ENCODE assay signal across 8 mouse cellular contexts in the genomic region with DNA sequence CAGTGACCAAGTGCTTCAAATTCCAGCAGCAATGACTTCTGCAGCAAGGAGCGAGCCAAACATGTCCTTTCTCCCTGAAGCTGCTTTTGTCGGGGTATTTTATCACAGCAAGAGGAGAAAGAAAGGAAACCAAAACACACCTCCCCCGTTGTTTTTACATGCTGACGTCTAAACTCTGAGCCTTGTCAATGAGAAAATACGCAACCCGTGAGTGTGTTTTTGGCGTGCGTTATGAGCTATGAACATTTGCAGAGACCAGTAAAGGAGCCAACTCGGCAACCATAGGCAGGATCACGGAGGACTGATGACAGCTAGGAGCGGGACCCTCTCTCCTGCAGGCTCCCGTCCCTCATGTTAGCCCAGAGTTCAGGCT. TPM values are rescaled to one million over a fixed set of nuclear protein-coding genes. Genes with fewer than 3 reads are reported as not detected.
DNase-seq lines count a peak whose midpoint lies in the region; ATAC-seq and TF ChIP-seq lines count a peak whose summit lies in the region.

No protein-coding gene starts in this region.

- in situ Hi-C loops in CH12.LX (cut with MboI; ENCODE audit: low pct_ligation_motif_present, low pct_unique_long_range_greater_than_20kb, low sequenced_read_pairs): loop anchor here (10.0 kb wide), 1 partner anchor 179 kb away; the partner anchor contains the start of gene Mei1

- peak overlapping the region; percentile 62 for H3K4me2 ChIP-seq in CH12.LX (ENCODE audit: insufficient read depth, low read depth, poor library complexity, severe bottlenecking)
- peak overlapping the region; percentile 92 for H3K4me2 ChIP-seq in forebrain, embryonic 13.5 days
- H3K4me2 ChIP-seq in liver, postnatal 0 days (ENCODE audit: low read depth, low read length): peak overlapping the region; percentile 98

- H3K4me1 ChIP-seq in heart, embryonic 10.5 days: peaks cover 7% of the 10 kb centered on the region
- peaks cover 0 to 13% of the 10 kb centered on the region in 2 experiments; a peak in 3 of 4 replicates for H3K4me1 ChIP-seq in CH12.LX (ENCODE audit: control insufficient read depth in 1 of 2, insufficient read depth in 2 of 2)
- peaks cover 12% of the 10 kb centered on the region for H3K4me1 ChIP-seq in forebrain, embryonic 13.5 days
- peaks cover 16% of the 10 kb centered on the region for H3K4me1 ChIP-seq in liver, postnatal 0 days (ENCODE audit: insufficient read depth)

- no peak; the same call in 1 of the 2 replicates for ATAC-seq in forebrain, embryonic 13.5 days
- ATAC-seq in liver, postnatal 0 days: no peak

- TF ChIP-seq RAD21 in CH12.LX (IDR thresholded peaks at IDR 0.05; ENCODE audit: low read depth, low read length): no peak

- no peak for TF ChIP-seq EP300 in CH12.LX (IDR thresholded peaks at IDR 0.05; ENCODE audit: low read length)
- no peak for TF ChIP-seq EP300 in liver, postnatal 0 days (IDR thresholded peaks at IDR 0.05; ENCODE audit: low read depth)

- TF ChIP-seq CTCF in CH12.LX (conservative IDR thresholded peaks at IDR 0.05 in 1 of 2, IDR thresholded peaks at IDR 0.05 in 1 of 2; ENCODE audit: low read depth in 2 of 2, low read length in 2 of 2): no peak
- TF ChIP-seq CTCF in liver, postnatal 0 days (IDR thresholded peaks at IDR 0.05; ENCODE audit: low read depth): no peak

- H3K27ac ChIP-seq in heart, embryonic 10.5 days: peak overlapping the region; percentile 92
- peak overlapping the region; percentile 54 for H3K27ac ChIP-seq in CH12.LX (ENCODE audit: insufficient read depth, low read depth)
- H3K27ac ChIP-seq in forebrain, embryonic 13.5 days: peak overlapping the region; percentile 70
- H3K27ac ChIP-seq in liver, postnatal 0 days (ENCODE audit: low read depth): peak overlapping the region; percentile 76

- no peaks in the 10 kb centered on the region for H3K9me3 ChIP-seq in heart, embryonic 10.5 days
- H3K9me3 ChIP-seq in CH12.LX (replicated peaks; ENCODE audit: low read length): no peaks in the 10 kb centered on the region
- H3K9me3 ChIP-seq in forebrain, embryonic 13.5 days (replicated peaks): no peaks in the 10 kb centered on the region
- H3K9me3 ChIP-seq in liver, postnatal 0 days (ENCODE audit: low read length): no peaks in the 10 kb centered on the region

- dilution Hi-C loops in CH12.LX (cut with MboI; ENCODE audit: extremely low pct_ligation_motif_present, extremely low pct_unique_long_range_greater_than_20kb, low sequenced_read_pairs): no loop called here

- H3K9ac ChIP-seq in CH12.LX (ENCODE audit: insufficient read depth, low read depth): peak overlapping the region; percentile 67
- peak overlapping the region; percentile 81 for H3K9ac ChIP-seq in forebrain, embryonic 13.5 days
- H3K9ac ChIP-seq in liver, postnatal 0 days (replicated peaks): peak overlapping the region; percentile 67

- no peak for DNase-seq in heart, embryonic 10.5 days (ENCODE audit: low spot score)
- DNase-seq in heart, adult 11 months: no peak
- no peak for DNase-seq in CH12.LX (ENCODE audit: extremely low read depth)
- DNase-seq in liver, postnatal 0 days: no peak
- DNase-seq in cerebellum, adult 8-10 months: no peak
- DNase-seq in thymus, adult 18-20 months: no peak
- no peak for DNase-seq in gastrocnemius, adult 8-10 months (ENCODE audit: low spot score in 2 of 2)

- H3K36me3 ChIP-seq in heart, embryonic 10.5 days: peaks cover 12% of the 10 kb centered on the region; the same call in 1 of the 2 replicates
- peaks cover 13 to 26% of the 10 kb centered on the region in 2 experiments for H3K36me3 ChIP-seq in CH12.LX (replicated peaks in 1 of 2; ENCODE audit: control insufficient read depth in 1 of 2, insufficient read depth in 1 of 2, low read length in 1 of 2)
- peaks cover 7% of the 10 kb centered on the region; the same call in 1 of the 2 replicates for H3K36me3 ChIP-seq in forebrain, embryonic 13.5 days (ENCODE audit: poor library complexity, severe bottlenecking)
- peaks cover 8% of the 10 kb centered on the region for H3K36me3 ChIP-seq in liver, postnatal 0 days (replicated peaks; ENCODE audit: insufficient read depth, low read length)

- peak overlapping the region; percentile 82 for H3K4me3 ChIP-seq in heart, embryonic 10.5 days
- H3K4me3 ChIP-seq in CH12.LX (replicated peaks in 1 of 3; ENCODE audit: low read depth in 2 of 3, low read length in 2 of 3, poor library complexity in 1 of 3): peak overlapping the region; percentile 70 to 94 (median 79)
- H3K4me3 ChIP-seq in forebrain, embryonic 13.5 days: peak overlapping the region; percentile 59
- H3K4me3 ChIP-seq in liver, postnatal 0 days (ENCODE audit: low read depth, low read length): peak overlapping the region; percentile 72

- no peak for TF ChIP-seq POLR2A in CH12.LX (IDR thresholded peaks at IDR 0.05; ENCODE audit: low read depth, low read length)

- WGBS in heart, embryonic 10.5 days: 8% methylated on average over 12 of the region's 12 CpGs
- WGBS in forebrain, embryonic 13.5 days: 4% methylated on average over 12 of the region's 12 CpGs
- 4% methylated on average over 12 of the region's 12 CpGs for WGBS in liver, postnatal 0 days (ENCODE audit: insufficient replicate concordance)

- H3K79me2 ChIP-seq in CH12.LX (replicated peaks; ENCODE audit: control insufficient read depth, extremely low read depth, insufficient read depth, poor library complexity, severe bottlenecking): peaks cover 4% of the 10 kb centered on the region; the same call in 1 of the 2 replicates

- H3K27me3 ChIP-seq in heart, embryonic 10.5 days (ENCODE audit: insufficient read depth, poor library complexity, severe bottlenecking): no peaks in the 10 kb centered on the region
- H3K27me3 ChIP-seq in CH12.LX (replicated peaks): no peaks in the 10 kb centered on the region
- no peaks in the 10 kb centered on the region for H3K27me3 ChIP-seq in forebrain, embryonic 13.5 days
- no peaks in the 10 kb centered on the region for H3K27me3 ChIP-seq in liver, postnatal 0 days (ENCODE audit: insufficient read depth, low read length)

TF ChIP-seq in CH12.LX, 34 proteins besides CTCF, POLR2A, EP300 and RAD21:
- TF ChIP-seq CHD1 (IDR thresholded peaks at IDR 0.05; ENCODE audit: low read depth, low read length) (no peak), NELFE (IDR thresholded peaks at IDR 0.05; ENCODE audit: low read depth, low read length) (0 out of 2 replicates have a peak, but pooled peaks have one; percentile 1), HCFC1 (IDR thresholded peaks at IDR 0.05; ENCODE audit: low read depth, low read length) (peak; percentile 50)

RNA-seq across cellular contexts. Expression of gene Cenpm, which starts 0.8 kb away (rescaled TPM):
- 58.1 and 66.3 TPM in 2 replicates for polyA plus RNA-seq in heart, embryonic 10.5 days (2016; fragmentation: Nextera tagmentation; extraction: Ambion mirVana)
- total RNA-seq in CH12.LX (2012; rRNA removed) (31.5 and 34.2 TPM in 2 replicates), CH12.LX (2014; rRNA removed) (17.1 and 22.8 TPM in 2 replicates)
- 39.6 and 44.0 TPM in 2 replicates for polyA plus RNA-seq in CH12.LX (2012; ENCODE audit: insufficient read length, low read depth)
- 71.5 and 76.5 TPM in 2 replicates for polyA plus RNA-seq in forebrain, embryonic 13.5 days (2015; fragmentation: Nextera tagmentation; extraction: Ambion mirVana)
- polyA plus RNA-seq in liver, postnatal 0 days (2015; fragmentation: Nextera tagmentation; extraction: Ambion mirVana): 27.8 and 30.7 TPM in 2 replicates
- total RNA-seq in gastrocnemius, adult 8-10 months (2022): not detected

RNA-seq across cellular contexts. Expression of gene 1500009C09Rik, which starts 8.5 kb away (rescaled TPM):
- not detected in 2 replicates for polyA plus RNA-seq in heart, embryonic 10.5 days (2016; fragmentation: Nextera tagmentation; extraction: Ambion mirVana)
- not detected in 2 replicates for total RNA-seq in CH12.LX (2012; rRNA removed)
- not detected in 2 replicates for total RNA-seq in CH12.LX (2014; rRNA removed)
- not detected in 2 replicates for polyA plus RNA-seq in CH12.LX (2012; ENCODE audit: insufficient read length, low read depth)
- 7.7 and 7.8 TPM in 2 replicates for polyA plus RNA-seq in forebrain, embryonic 13.5 days (2015; fragmentation: Nextera tagmentation; extraction: Ambion mirVana)
- polyA plus RNA-seq in liver, postnatal 0 days (2015; fragmentation: Nextera tagmentation; extraction: Ambion mirVana): not detected in 2 replicates
- not detected for total RNA-seq in gastrocnemius, adult 8-10 months (2022)

RNA-seq across cellular contexts. Expression of gene Tnfrsf13c, which starts 19.6 kb away (rescaled TPM):
- 0.20 TPM in 1 of 2 replicates, not detected in the other for polyA plus RNA-seq in heart, embryonic 10.5 days (2016; fragmentation: Nextera tagmentation; extraction: Ambion mirVana)
- total RNA-seq in CH12.LX (2012; rRNA removed): 287 and 334 TPM in 2 replicates
- total RNA-seq in CH12.LX (2014; rRNA removed): 188 and 204 TPM in 2 replicates
- 219 and 257 TPM in 2 replicates for polyA plus RNA-seq in CH12.LX (2012; ENCODE audit: insufficient read length, low read depth)
- 0.15 and 0.22 TPM in 2 replicates for polyA plus RNA-seq in forebrain, embryonic 13.5 days (2015; fragmentation: Nextera tagmentation; extraction: Ambion mirVana)
- 2.0 and 2.3 TPM in 2 replicates for polyA plus RNA-seq in liver, postnatal 0 days (2015; fragmentation: Nextera tagmentation; extraction: Ambion mirVana)
- total RNA-seq in gastrocnemius, adult 8-10 months (2022): not detected

RNA-seq across cellular contexts. Expression of gene Sept3, which starts 31.0 kb away (rescaled TPM):
- polyA plus RNA-seq in heart, embryonic 10.5 days (2016; fragmentation: Nextera tagmentation; extraction: Ambion mirVana): 3.7 and 14.0 TPM in 2 replicates
- total RNA-seq in CH12.LX (2012; rRNA removed) (0.04 and 0.13 TPM in 2 replicates), CH12.LX (2014; rRNA removed) (not detected in 2 replicates)
- polyA plus RNA-seq in CH12.LX (2012; ENCODE audit: insufficient read length, low read depth): 0.07 TPM in 1 of 2 replicates, not detected in the other
- 248 and 264 TPM in 2 replicates for polyA plus RNA-seq in forebrain, embryonic 13.5 days (2015; fragmentation: Nextera tagmentation; extraction: Ambion mirVana)
- 0.06 and 0.07 TPM in 2 replicates for polyA plus RNA-seq in liver, postnatal 0 days (2015; fragmentation: Nextera tagmentation; extraction: Ambion mirVana)
- total RNA-seq in gastrocnemius, adult 8-10 months (2022): under 1 TPM; 0.10 to 0.63 (median 0.38) TPM

RNA-seq across cellular contexts. Expression of gene Shisa8, which starts 31.1 kb away (rescaled TPM):
- 0.11 and 0.13 TPM in 2 replicates for polyA plus RNA-seq in heart, embryonic 10.5 days (2016; fragmentation: Nextera tagmentation; extraction: Ambion mirVana)
- total RNA-seq in CH12.LX (2012; rRNA removed): 152 and 159 TPM in 2 replicates
- 94.6 and 103 TPM in 2 replicates for total RNA-seq in CH12.LX (2014; rRNA removed)
- polyA plus RNA-seq in CH12.LX (2012; ENCODE audit: insufficient read length, low read depth): 64.2 and 83.4 TPM in 2 replicates
- 0.74 and 0.77 TPM in 2 replicates for polyA plus RNA-seq in forebrain, embryonic 13.5 days (2015; fragmentation: Nextera tagmentation; extraction: Ambion mirVana)
- polyA plus RNA-seq in liver, postnatal 0 days (2015; fragmentation: Nextera tagmentation; extraction: Ambion mirVana): 0.08 and 0.13 TPM in 2 replicates
- not detected for total RNA-seq in gastrocnemius, adult 8-10 months (2022)

Comparison
In these comparisons a context has a peak if more than half of its experiments do, and no peak if none do; other contexts are left out.
1. RNA of gene Tnfrsf13c, which starts 19.6 kb away (polyA plus RNA-seq): 219 to 257 TPM in CH12.LX; 2.0 to 2.3 TPM in liver, postnatal 0 days, 0.15 to 0.22 TPM in forebrain, embryonic 13.5 days and 0.20 TPM in heart, embryonic 10.5 days; every median in the first group is over 10 times any median in the second.
2. Peak in every context shown above with its lines, with median percentiles within 50 percentile points of each other: H3K27ac ChIP-seq, H3K4me3 ChIP-seq, H3K4me2 ChIP-seq and H3K9ac ChIP-seq.